Comparison of ENCODE assay signal across 20 mouse cellular contexts in the genomic region with DNA sequence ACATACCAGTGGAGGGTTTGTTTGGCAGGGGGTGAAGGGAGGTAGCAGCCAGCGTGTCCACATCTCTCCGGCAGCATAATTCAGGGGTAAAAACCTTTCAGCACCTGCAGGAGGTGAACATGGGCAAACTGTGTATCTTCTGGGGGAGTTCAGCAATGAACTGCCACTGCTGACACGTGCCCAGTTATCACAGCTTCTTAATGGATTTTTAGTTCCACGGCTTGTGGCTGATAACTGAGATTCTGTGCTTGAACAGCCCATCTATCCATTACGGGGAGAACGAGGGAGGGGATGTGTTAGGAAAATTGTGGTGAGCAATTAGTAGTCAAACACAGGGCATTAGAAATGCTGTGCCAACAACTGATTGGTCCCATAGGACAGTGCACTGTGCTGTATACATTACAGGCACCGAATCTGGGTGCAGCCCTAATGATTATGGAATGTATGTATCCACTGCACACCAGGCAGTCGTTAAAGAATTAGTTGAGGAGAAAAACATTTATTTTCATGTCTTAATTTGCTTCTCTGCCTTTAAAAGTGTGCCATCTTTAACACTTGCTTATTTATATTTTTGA.
DNase-seq lines count a peak whose midpoint lies in the region; ATAC-seq lines count a peak whose summit lies in the region.
"Had no signal": no experiment of that assay in that cellular context is flagged by ENCODE, and none has a peak within 500 bp of the region (broad histone marks: within the 10 kb centered on the region; RNA-seq: fewer than 3 reads in every experiment).

No protein-coding gene starts in this region.

- H3K36me3 ChIP-seq in forebrain, embryonic 13.5 days (ENCODE audit: poor library complexity, severe bottlenecking), result no peaks in the 10 kb centered on the region
- H3K36me3 ChIP-seq in forebrain, embryonic 10.5 days (replicated peaks), result no peaks in the 10 kb centered on the region
- H3K36me3 ChIP-seq in hindbrain, embryonic 13.5 days, result no peaks in the 10 kb centered on the region
- H3K36me3 ChIP-seq in hindbrain, embryonic 10.5 days, result no peaks in the 10 kb centered on the region
- no peaks in the 10 kb centered on the region for H3K36me3 ChIP-seq in neural tube, embryonic 13.5 days
- H3K36me3 ChIP-seq: heart, embryonic 13.5 days had no signal

- no peak for DNase-seq in forebrain, embryonic 10.5 days (ENCODE audit: extremely low spot score, low spot score)
- DNase-seq in hindbrain, embryonic 10.5 days (ENCODE audit: low spot score), result no peak
- DNase-seq in neural tube, embryonic 10.5 days (ENCODE audit: extremely low spot score, low spot score), result no peak
- no peak for DNase-seq in testis, postnatal 10 days (ENCODE audit: low spot score)
- DNase-seq: adrenal gland, postnatal 14 days; cerebellum, adult 18-20 months; cerebellum, adult 9-11 months; cerebellum, postnatal 36 days; gastrocnemius, postnatal 36 days; heart, adult 11 months; heart, postnatal 36 days; kidney, adult 11 months had no signal

- no peak overlapping the region for H3K4me2 ChIP-seq in forebrain, embryonic 13.5 days
- H3K4me2 ChIP-seq in hindbrain, embryonic 13.5 days, result no peak overlapping the region
- H3K4me2 ChIP-seq in neural tube, embryonic 13.5 days, result no peak overlapping the region
- H3K4me2 ChIP-seq: heart, embryonic 13.5 days had no signal

- 66% methylated on average over 8 of the region's 8 CpGs for WGBS in forebrain, embryonic 13.5 days
- 88% methylated on average over 8 of the region's 8 CpGs for WGBS in forebrain, embryonic 10.5 days
- WGBS in hindbrain, embryonic 13.5 days, result 57% methylated on average over 8 of the region's 8 CpGs
- 86% methylated on average over 8 of the region's 8 CpGs for WGBS in hindbrain, embryonic 10.5 days
- WGBS in neural tube, embryonic 13.5 days, result 54% methylated on average over 8 of the region's 8 CpGs

- 0 out of 2 replicates have a peak, but pooled peaks cover 10% of the 10 kb centered on the region for H3K4me1 ChIP-seq in forebrain, embryonic 13.5 days
- no peaks in the 10 kb centered on the region for H3K4me1 ChIP-seq in forebrain, embryonic 10.5 days
- H3K4me1 ChIP-seq in hindbrain, embryonic 13.5 days (replicated peaks), result no peaks in the 10 kb centered on the region; the same call in 1 of the 2 replicates
- H3K4me1 ChIP-seq in hindbrain, embryonic 10.5 days (replicated peaks), result no peaks in the 10 kb centered on the region
- H3K4me1 ChIP-seq in neural tube, embryonic 13.5 days (replicated peaks), result peaks cover 14% of the 10 kb centered on the region

- 0 out of 2 replicates have a peak, but pooled peaks have one; percentile 53 for ATAC-seq in forebrain, embryonic 13.5 days
- peak; percentile 70 for ATAC-seq in hindbrain, embryonic 13.5 days (ENCODE audit: low FRiP score)
- peak; percentile 91 for ATAC-seq in neural tube, embryonic 13.5 days (ENCODE audit: low read depth)
- ATAC-seq: activated CD4-positive, CD25-positive, alpha-beta regulatory T cell, adult 4 months; hindbrain, embryonic 16.5 days; Patski had no signal

- H3K9me3 ChIP-seq in forebrain, embryonic 13.5 days (replicated peaks), result no peaks in the 10 kb centered on the region
- H3K9me3 ChIP-seq in forebrain, embryonic 10.5 days, result no peaks in the 10 kb centered on the region
- no peaks in the 10 kb centered on the region for H3K9me3 ChIP-seq in hindbrain, embryonic 13.5 days
- H3K9me3 ChIP-seq in hindbrain, embryonic 10.5 days, result no peaks in the 10 kb centered on the region
- no peaks in the 10 kb centered on the region for H3K9me3 ChIP-seq in neural tube, embryonic 13.5 days
- H3K9me3 ChIP-seq: heart, embryonic 13.5 days had no signal

- no peaks in the 10 kb centered on the region for H3K27me3 ChIP-seq in forebrain, embryonic 13.5 days
- H3K27me3 ChIP-seq in forebrain, embryonic 10.5 days (ENCODE audit: poor library complexity, severe bottlenecking), result no peaks in the 10 kb centered on the region
- H3K27me3 ChIP-seq in hindbrain, embryonic 13.5 days, result no peaks in the 10 kb centered on the region
- no peaks in the 10 kb centered on the region for H3K27me3 ChIP-seq in hindbrain, embryonic 10.5 days (ENCODE audit: insufficient read depth, poor library complexity, severe bottlenecking)
- H3K27me3 ChIP-seq in neural tube, embryonic 13.5 days, result no peaks in the 10 kb centered on the region
- H3K27me3 ChIP-seq: CH12.LX; heart, embryonic 13.5 days; Patski had no signal

- no peak overlapping the region for H3K9ac ChIP-seq in forebrain, embryonic 13.5 days
- no peak overlapping the region for H3K9ac ChIP-seq in hindbrain, embryonic 13.5 days
- no peak overlapping the region for H3K9ac ChIP-seq in neural tube, embryonic 13.5 days
- H3K9ac ChIP-seq: heart, embryonic 13.5 days had no signal

- no peak overlapping the region for H3K4me3 ChIP-seq in forebrain, embryonic 13.5 days
- no peak overlapping the region for H3K4me3 ChIP-seq in forebrain, embryonic 10.5 days
- H3K4me3 ChIP-seq in hindbrain, embryonic 13.5 days, result no peak overlapping the region
- H3K4me3 ChIP-seq in hindbrain, embryonic 10.5 days, result no peak overlapping the region
- H3K4me3 ChIP-seq in neural tube, embryonic 13.5 days, result no peak overlapping the region
- H3K4me3 ChIP-seq: heart, embryonic 13.5 days had no signal

- H3K27ac ChIP-seq in forebrain, embryonic 13.5 days, result no peak overlapping the region
- H3K27ac ChIP-seq in forebrain, embryonic 10.5 days, result no peak overlapping the region
- no peak overlapping the region for H3K27ac ChIP-seq in hindbrain, embryonic 13.5 days
- no peak overlapping the region for H3K27ac ChIP-seq in hindbrain, embryonic 10.5 days
- H3K27ac ChIP-seq in neural tube, embryonic 13.5 days (replicated peaks), result no peak overlapping the region
- H3K27ac ChIP-seq: heart, embryonic 13.5 days had no signal
